Mouse (Mus musculus) regulatory T cell (primary cell): ENCODE measurements around the gene Olfr1055.
"Not testable (repeated sequence)": the region's sequence is repeated elsewhere in the genome, so short reads cannot be mapped to it uniquely, and the experiment has no call there.

Experiments
- in situ Hi-C: fragments of 300-600 bp; cut with MboI, MseI; formaldehyde crosslinking; loops from one replicate; pipeline ENCODE4 v1.15.1; 2025; ENCODE audit warnings: high pct_unique_total_duplicates

The Olfr1055 gene

GRCm38 (mm10) chr2:86350184-86350583 is at the start of gene Olfr1055:
Gene Olfr1055, minus strand, starts transcription at chr2:86350284.
- in situ Hi-C loops, result no loop called here

- in situ Hi-C loops, result no loop called here
Measured at GRCm38 (mm10) chr2:86395114-86395513, 45.0 kb upstream of the Olfr1055 start.

- in situ Hi-C loops, result not testable (repeated sequence)
Measured at GRCm38 (mm10) chr2:86388461-86388860, 38.4 kb upstream of the Olfr1055 start, which contains the start of gene Olfr1058. Gene Olfr1058, minus strand, starts transcription at chr2:86388561.

- in situ Hi-C loops, result no loop called here
Measured at GRCm38 (mm10) chr2:86378293-86378692, 28.2 kb upstream of the Olfr1055 start, which contains the start of gene Olfr1057. Gene Olfr1057, minus strand, starts transcription at chr2:86378393.

- in situ Hi-C loops, result not testable (repeated sequence)
Measured at GRCm38 (mm10) chr2:86366342-86366741, 16.3 kb upstream of the Olfr1055 start.

- in situ Hi-C loops, result no loop called here
Measured at GRCm38 (mm10) chr2:86362369-86362768, 12.3 kb upstream of the Olfr1055 start, which contains the start of gene Olfr1056. Gene Olfr1056, minus strand, starts transcription at chr2:86362469.

GRCm38 (mm10) chr2:86351751-86352150 is 1.7 kb upstream of the Olfr1055 start:
- in situ Hi-C loops, result not testable (repeated sequence)

- in situ Hi-C loops, result no loop called here
Measured at GRCm38 (mm10) chr2:86335333-86335732, 14.8 kb downstream of the Olfr1055 start, which contains the start of gene Olfr1054. Gene Olfr1054, minus strand, starts transcription at chr2:86335433.

- in situ Hi-C loops, result no loop called here
Measured at GRCm38 (mm10) chr2:86315184-86315583, 34.9 kb downstream of the Olfr1055 start, which contains the start of gene Olfr1053. Gene Olfr1053, minus strand, starts transcription at chr2:86315284.
